Mouse (Mus musculus) frontal cortex, adult 2 months (tissue): ENCODE measurements around the gene Tmx4. TPM values are rescaled to one million over a fixed set of nuclear protein-coding genes. Genes with fewer than 3 reads are reported as not detected.

Experiments
- DNase-seq, 2 experiments: peaks; one replicate each; pipeline ENCODE4 v3.0.0; 2022; ENCODE audit warnings: low spot score in 1 of 2; ENCODE audit errors: extremely low spot score in 1 of 2
- polyA plus RNA-seq: library from polyadenylated mRNA; depleted of rRNA; stranded (reverse); fragments of >200 nt; gene quantifications from 2 replicates; pipeline ENCODE4 v1.2.3, GENCODE M21; 2012; rRNA removed

Gene Tmx4
- polyA plus RNA-seq, 1 experiment, result 89.0 TPM

DNA sequence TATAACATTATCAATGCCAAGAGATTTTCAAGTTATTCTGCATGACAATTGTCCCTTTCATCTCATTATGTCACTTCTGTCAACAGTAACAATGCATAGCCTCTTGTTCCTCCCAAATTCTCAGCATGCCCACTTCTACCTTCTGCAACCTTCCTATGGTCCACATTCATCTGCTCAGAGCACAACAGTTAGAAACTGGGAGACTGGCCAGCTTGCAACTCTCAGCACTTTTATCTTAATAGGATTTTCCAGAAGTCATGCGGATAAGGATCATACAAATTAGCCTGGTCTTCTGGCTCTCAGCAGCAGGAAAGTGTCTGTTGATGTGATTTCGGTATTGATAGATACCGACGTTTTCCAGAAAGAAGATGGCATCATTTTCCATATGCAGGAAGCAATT, 58.7 kb downstream of the Tmx4 start:
- DNase-seq, result no peak

DNA sequence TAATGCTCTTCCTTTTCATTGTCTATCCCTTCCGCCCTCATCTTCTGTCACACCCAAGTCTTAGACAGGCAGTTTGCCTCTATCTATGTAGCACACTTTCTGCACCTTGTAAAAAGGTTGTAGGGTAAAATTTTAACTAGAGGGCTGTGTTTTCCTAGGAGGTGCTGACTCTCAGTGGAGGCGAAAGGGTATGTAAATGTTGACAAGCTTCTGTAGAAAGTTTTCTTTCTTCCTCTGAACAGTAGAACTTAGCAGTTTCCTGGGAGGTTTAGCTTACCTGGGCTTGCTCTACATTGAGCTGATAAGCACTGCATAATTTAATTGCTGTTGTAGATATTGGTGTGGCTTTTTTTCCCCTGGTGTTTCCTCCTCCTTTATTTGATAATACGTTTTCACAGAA, 84.5 kb downstream of the Tmx4 start:
- DNase-seq, result no peak

DNA sequence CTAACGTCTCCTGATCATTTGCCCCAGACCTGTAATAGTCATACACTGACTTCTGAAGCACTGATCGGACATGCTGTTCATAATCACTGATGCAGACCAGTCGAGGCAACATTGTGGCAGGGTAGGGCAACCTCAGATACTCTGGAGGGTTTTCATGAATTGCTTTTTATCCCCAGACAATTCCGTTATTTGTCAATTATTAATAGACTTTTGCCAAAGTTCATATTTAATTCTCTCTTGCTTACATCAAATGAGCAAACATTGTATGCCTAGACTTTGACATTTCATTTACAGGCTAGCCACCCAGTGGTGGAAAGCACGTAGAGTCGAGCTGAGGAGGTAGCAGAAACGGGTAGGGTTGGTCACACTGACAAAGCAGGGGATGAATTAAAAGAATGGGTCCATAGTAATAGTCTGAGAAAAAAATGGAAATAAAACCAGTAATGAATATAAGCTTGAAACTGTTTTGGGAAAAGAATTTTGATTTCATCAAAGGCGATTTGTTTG, 89.7 kb downstream of the Tmx4 start, which contains the start of gene Hao1:
Gene Hao1 (minus strand): TSS at position 148 of the 507 bp plus-strand sequence.
- DNase-seq, result no peak

DNA sequence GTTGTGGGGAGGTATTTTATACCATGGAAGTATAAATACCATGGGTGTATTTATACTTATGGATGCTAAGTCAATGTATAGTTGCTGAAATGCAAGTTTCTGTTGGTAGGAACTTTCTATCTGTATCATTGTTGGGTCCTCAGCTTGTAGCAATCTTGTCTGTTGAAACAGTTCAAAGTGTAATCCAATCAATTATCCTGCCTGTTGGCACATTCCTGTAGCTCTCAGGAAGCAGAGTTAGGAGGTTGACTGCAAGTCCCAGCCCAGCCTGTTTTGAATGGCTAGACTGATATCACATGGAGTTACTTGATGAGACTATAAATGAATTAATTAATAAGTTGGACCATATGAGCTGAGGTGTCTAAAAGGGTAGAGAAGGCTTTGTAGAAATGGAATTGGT, 91.6 kb downstream of the Tmx4 start:
- DNase-seq, result no peak

DNA sequence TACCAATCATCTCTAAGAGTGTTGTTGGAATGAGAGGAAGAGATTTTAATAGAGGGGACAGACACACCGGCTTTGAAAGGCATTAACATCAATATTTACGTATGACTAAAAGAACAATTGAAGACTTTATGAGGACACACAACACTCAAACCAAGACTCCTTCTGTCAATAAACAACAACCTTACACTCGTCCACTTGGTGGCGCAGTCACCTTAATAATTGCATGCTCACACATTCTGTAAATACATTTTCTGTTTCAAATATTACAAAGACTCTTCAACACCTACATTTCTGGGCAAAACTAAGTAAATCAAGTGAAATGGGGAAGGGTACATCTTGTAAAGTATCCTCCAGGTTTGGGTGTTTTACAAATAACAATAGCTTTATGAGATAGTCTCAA, 94.2 kb downstream of the Tmx4 start:
- peak; percentile 22 to 83 for DNase-seq

DNA sequence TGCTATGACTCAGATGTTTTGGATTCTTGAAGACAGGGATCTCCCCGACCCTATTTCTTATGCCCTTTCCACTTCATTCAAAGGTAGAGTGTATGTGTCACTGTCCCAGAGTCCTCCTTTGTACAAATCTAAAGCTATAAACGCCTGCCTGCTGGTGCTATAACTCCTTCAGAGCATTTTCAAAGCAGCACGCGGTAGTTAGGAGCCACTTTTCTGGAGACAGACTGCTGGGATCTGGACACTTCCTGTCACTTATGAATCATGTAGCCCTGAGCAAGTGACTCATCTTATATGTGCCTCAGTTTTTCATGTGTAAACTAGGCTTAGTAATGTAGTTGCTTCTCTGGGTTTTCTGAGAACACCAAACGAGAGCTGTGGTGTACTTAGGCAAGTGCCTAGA, 98.8 kb downstream of the Tmx4 start:
- no peak for DNase-seq

DNA sequence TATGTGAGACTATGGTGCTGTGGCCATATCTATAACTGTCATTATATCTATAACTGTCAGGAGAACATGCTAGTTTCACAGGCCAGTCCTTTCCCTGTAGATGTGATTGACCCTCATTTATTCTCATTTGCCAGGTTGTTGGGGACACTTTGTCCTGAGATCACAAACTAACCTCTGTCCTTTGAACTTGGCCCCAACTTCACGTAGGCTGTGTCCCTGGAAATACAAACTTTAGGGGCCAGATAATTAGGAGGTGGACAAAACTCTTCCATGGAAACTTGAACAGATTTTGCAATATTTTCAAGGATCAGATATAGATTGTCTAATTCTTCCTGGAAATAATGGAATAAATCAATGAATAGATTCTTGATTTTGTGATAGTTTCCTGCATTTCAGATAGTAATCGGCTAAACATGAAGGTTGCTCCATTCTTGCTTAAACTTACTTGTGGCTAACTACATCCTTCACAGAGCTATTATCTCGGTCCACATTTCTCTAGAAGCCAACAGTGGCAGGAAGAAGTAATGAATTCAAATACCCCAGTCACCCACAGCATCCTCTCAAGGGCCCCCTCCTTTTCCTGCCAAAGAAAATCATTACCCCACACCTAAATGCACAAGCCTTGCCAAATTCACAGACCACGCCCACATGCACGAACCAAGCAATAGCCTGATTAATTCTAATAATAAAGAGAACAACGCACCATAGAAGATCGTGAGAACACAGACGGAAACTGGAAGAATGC, 99.5 kb downstream of the Tmx4 start:
- DNase-seq, result no peak

Other genes with a start within 250 kb of the Tmx4 start
- 0.12 and 0.15 TPM in 2 replicates for gene Hao1, start 89.8 kb downstream of the Tmx4 start, polyA plus RNA-seq
- 64.0 and 64.9 TPM in 2 replicates for gene Plcb1, start 141.9 kb upstream of the Tmx4 start, polyA plus RNA-seq